Mouse (Mus musculus): ENCODE data around the gene Sun1.

Gene Sun1

GRCm38 (mm10) chr5:139199995-139200769 lies at the start of gene Sun1:
Gene Sun1 (plus strand): TSS chr5:139200637.
- DNase-seq (ENCODE audit: low spot score), result peak; percentile 99

- no peak for DNase-seq (ENCODE audit: low spot score)
Measured at GRCm38 (mm10) chr5:139160899-139161298, 39.5 kb upstream of the Sun1 start.

- DNase-seq (ENCODE audit: low spot score), result no peak
Measured at GRCm38 (mm10) chr5:139161632-139162031, 38.8 kb upstream of the Sun1 start.

GRCm38 (mm10) chr5:139166781-139167361 lies 33.6 kb upstream of the Sun1 start:
- no peak for DNase-seq (ENCODE audit: low spot score)

DNA sequence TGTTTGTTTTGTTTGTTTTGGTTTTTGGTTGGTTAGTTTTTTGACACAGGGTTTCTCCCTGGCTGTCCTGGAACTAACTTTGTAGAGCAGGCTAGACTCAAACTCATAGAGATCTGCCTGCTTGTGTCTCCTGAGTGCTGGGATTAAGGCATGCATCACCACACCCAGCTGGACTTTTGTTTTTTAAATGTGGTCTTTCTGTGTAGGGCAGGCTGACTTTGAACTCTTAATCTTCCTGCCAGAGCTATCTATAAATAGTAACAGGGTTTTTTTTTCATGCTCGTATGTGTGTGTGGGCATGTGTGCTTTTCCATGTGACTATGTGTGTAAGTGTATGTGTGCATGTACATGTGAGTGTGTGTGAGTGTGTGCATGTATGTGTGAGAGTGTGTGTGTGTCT lies 32.9 kb upstream of the Sun1 start:
- no peak for DNase-seq (ENCODE audit: low spot score)

DNA sequence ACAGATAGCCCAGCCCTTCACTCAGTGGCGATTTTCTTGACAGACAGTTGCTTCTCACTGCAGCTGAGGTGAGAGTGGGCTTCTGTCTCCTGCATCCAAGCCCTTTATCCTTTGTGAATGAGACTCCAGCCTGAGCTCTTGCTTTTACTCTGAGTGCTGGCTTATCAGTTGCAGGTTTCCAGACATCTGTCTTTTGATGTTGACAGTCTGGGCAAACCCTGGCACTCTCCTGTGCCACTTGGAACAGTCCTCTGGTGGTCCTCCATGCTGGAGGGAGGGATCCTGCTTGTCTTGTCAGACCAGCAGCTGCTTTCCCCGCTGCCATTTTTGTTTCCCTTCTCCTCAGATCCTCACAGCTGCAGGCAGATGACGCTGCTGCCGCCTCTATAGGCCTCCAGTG lies 28.5 kb upstream of the Sun1 start:
- DNase-seq (ENCODE audit: low spot score), result no peak

GRCm38 (mm10) chr5:139174141-139174540 lies 26.3 kb upstream of the Sun1 start:
- DNase-seq (ENCODE audit: low spot score), result no peak

DNA sequence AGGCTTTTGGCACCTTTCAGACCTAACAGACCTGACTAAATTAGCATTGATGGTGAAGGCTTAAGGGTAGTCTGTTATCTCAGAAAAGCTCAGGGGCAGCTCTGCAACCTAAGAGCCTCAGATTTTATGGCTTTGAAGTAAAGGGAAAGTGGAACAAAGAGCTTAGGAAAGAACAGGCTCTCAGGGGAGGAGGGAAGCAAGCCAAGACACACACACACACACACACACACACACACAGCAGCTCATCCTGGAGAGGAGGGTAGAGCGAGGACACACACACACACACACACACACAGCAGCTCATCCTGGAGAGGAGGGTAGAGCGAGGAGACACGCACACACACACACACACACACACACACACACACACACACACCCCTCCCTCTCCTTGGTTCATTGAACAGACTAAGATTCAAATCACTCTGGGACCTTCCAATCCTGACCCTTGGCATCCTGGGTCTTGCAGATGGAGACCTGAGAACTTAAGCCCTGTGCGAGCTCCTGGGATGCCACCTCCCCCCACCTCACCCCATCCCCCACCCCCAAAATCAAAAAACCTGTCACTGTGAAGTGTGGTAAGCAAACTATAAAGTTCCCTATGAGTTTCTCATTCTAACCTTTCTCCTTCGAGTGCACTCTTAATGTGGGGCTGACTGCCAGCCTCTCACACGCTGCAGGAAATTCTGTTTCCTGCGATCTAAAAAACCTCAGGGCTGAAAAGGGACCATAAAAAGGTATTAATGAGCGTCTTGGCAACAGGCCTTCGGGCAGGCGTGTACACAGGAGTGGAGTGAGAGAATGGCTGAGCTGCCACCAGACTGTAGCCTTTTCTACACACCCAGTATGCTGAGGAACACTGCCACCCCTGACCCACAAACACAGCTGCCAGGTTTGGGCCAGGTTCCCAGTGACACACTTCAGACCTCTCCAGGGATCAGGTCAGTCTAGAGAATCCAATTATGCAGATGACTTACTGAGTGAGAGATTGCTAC lies 25.6 kb upstream of the Sun1 start:
- no peak for DNase-seq (ENCODE audit: low spot score)

- no peak for DNase-seq (ENCODE audit: low spot score)
Measured at GRCm38 (mm10) chr5:139178895-139179631, 21.4 kb upstream of the Sun1 start.

GRCm38 (mm10) chr5:139183131-139183530 lies 17.3 kb upstream of the Sun1 start:
- no peak for DNase-seq (ENCODE audit: low spot score)

GRCm38 (mm10) chr5:139183601-139184000 lies 16.8 kb upstream of the Sun1 start:
- DNase-seq (ENCODE audit: low spot score), result no peak

GRCm38 (mm10) chr5:139184897-139185296 lies 15.5 kb upstream of the Sun1 start:
- DNase-seq (ENCODE audit: low spot score), result no peak

DNA sequence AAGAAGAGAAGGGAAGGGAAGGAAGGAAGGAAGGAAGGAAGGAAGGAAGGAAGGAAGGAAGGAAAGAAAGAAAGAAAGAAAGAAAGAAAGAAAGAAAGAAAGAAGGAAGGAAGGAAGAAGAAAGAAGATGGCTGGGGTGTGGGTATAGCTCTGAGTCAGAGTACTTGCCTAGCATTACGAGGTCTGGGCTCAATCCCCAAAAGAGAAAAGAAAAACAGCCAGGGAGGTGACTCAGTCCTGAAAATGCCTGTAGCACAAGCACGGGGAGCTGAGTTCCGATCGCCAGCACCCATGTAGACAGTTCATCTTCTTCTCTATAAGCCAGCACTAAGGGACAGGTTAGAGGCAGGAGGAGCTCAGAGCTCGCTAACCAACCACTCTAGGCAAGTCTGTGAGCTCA lies 10.7 kb upstream of the Sun1 start:
- DNase-seq (ENCODE audit: low spot score), result no peak

- no peak for DNase-seq (ENCODE audit: low spot score)
Measured at GRCm38 (mm10) chr5:139190958-139191357, 9.5 kb upstream of the Sun1 start.

- DNase-seq (ENCODE audit: low spot score), result no peak
Measured at GRCm38 (mm10) chr5:139198779-139199178, 1.7 kb upstream of the Sun1 start.

- DNase-seq (ENCODE audit: low spot score), result no peak
Measured at GRCm38 (mm10) chr5:139199636-139199994, 822 bp upstream of the Sun1 start.

GRCm38 (mm10) chr5:139200770-139201569 lies 533 bp downstream of the Sun1 start:
- DNase-seq (ENCODE audit: low spot score), result no peak

- no peak for DNase-seq (ENCODE audit: low spot score)
Measured at GRCm38 (mm10) chr5:139202127-139202526, 1.7 kb downstream of the Sun1 start.

DNA sequence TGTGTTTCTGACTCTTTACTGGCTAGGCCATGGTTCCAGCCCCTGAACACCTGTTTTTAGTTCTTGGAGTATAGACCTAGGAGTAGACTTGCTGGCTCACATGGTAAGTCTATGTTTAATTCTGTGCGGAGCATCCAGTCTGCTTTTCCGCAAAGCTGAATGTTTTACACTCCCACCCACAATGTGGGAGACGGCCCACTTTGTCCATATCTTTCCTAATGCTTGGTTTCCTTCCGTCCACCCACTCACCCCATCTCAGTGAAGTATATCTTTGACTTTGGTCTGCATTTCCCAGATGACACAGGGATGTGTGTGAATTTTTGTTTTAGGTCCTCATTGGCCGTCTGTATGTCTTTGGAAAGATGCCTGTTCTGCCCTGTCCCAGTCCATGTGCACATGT lies 2.9 kb downstream of the Sun1 start:
- no peak for DNase-seq (ENCODE audit: low spot score)

DNA sequence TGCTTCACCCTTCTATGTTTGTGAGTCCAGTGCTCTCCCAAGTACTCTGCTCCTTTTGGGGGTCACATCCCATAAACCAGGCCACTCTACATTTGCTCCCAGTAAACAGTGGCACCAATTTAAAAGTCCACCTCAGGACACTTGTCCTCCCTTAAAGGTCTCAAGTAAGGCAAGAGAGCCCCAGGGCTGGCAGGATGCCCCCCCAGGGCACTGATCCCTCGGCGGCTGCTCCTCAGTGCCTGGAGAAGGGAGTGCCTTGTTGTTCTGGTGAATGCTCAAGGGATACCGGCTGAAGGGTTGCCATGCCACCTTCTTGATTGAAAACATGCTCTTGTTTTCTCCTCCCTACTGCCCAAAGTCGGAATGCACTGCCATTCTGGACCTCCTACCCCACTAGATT lies 5.6 kb downstream of the Sun1 start:
- DNase-seq (ENCODE audit: low spot score), result no peak

GRCm38 (mm10) chr5:139206525-139206924 lies 6.1 kb downstream of the Sun1 start:
- DNase-seq (ENCODE audit: low spot score), result no peak

Measured in testis, postnatal 14 days (tissue).